7 mouse cellular contexts compared by ENCODE assay signal in genomic region chr4:115737551-115738041, GRCm38 (mm10). TPM values are rescaled to one million over a fixed set of nuclear protein-coding genes. Genes with fewer than 3 reads are reported as not detected.
DNase-seq lines count a peak whose midpoint lies in the region; ATAC-seq and TF ChIP-seq lines count a peak whose summit lies in the region.

Gene Efcab14 (plus strand): TSS chr4:115737744.

- peak within 1 kb of the TSS; percentile 65 for H3K4me2 ChIP-seq in intestine, postnatal 0 days (replicated peaks; ENCODE audit: low read depth)
- peak within 1 kb of the TSS; percentile 79 for H3K4me2 ChIP-seq in midbrain, embryonic 12.5 days (replicated peaks)

- TF ChIP-seq POLR2A in small intestine, adult 2 months (IDR thresholded peaks at IDR 0.05; ENCODE audit: low read depth, low read length): peak; percentile 83

- H3K9ac ChIP-seq in intestine, postnatal 0 days (ENCODE audit: low read depth, low read length): peak within 1 kb of the TSS; percentile 96
- peak within 1 kb of the TSS; percentile 88 for H3K9ac ChIP-seq in midbrain, embryonic 12.5 days (replicated peaks)

- peaks cover 27% of the 10 kb centered on the region for H3K36me3 ChIP-seq in embryonic facial prominence, embryonic 10.5 days (replicated peaks)
- peaks cover 17% of the 10 kb centered on the region; the same call in 1 of the 2 replicates for H3K36me3 ChIP-seq in intestine, postnatal 0 days (ENCODE audit: control insufficient read depth, insufficient read depth)
- peaks cover 21% of the 10 kb centered on the region for H3K36me3 ChIP-seq in midbrain, embryonic 12.5 days
- H3K36me3 ChIP-seq in small intestine, adult 2 months (ENCODE audit: control insufficient read depth, insufficient read depth, low read length): peaks cover 17% of the 10 kb centered on the region

- peak; percentile 98 for ATAC-seq in intestine, postnatal 0 days
- peak; percentile 100 for ATAC-seq in midbrain, embryonic 12.5 days (ENCODE audit: low FRiP score, low read depth)

- peak within 1 kb of the TSS; percentile 82 for H3K4me3 ChIP-seq in embryonic facial prominence, embryonic 10.5 days
- peak within 1 kb of the TSS; percentile 84 for H3K4me3 ChIP-seq in intestine, postnatal 0 days (ENCODE audit: low read depth, low read length)
- peak within 1 kb of the TSS; percentile 86 for H3K4me3 ChIP-seq in midbrain, embryonic 12.5 days
- H3K4me3 ChIP-seq in small intestine, adult 2 months (ENCODE audit: low read depth, low read length): peak within 1 kb of the TSS; percentile 99

- peak; percentile 99 for DNase-seq in adrenal gland, postnatal 10 days
- DNase-seq in embryonic facial prominence, embryonic 10.5 days (ENCODE audit: low spot score): peak; percentile 100
- DNase-seq in gonadal fat pad, adult 2 months (ENCODE audit: low read depth): peak; percentile 44
- peak; percentile 99 for DNase-seq in left cerebral cortex, postnatal 4 days

- peak within 1 kb of the TSS; percentile 91 for H3K27ac ChIP-seq in embryonic facial prominence, embryonic 10.5 days (replicated peaks)
- peak within 1 kb of the TSS; percentile 90 for H3K27ac ChIP-seq in intestine, postnatal 0 days (ENCODE audit: low read depth, low read length)
- peak within 1 kb of the TSS; percentile 84 for H3K27ac ChIP-seq in midbrain, embryonic 12.5 days (replicated peaks)
- H3K27ac ChIP-seq in small intestine, adult 2 months (ENCODE audit: insufficient read depth, low read depth, low read length): peak within 1 kb of the TSS; percentile 74

- peak; percentile 74 for TF ChIP-seq CTCF in intestine, postnatal 0 days (IDR thresholded peaks at IDR 0.05; ENCODE audit: low read depth)
- TF ChIP-seq CTCF in small intestine, adult 2 months (IDR thresholded peaks at IDR 0.05; ENCODE audit: extremely low read depth, insufficient read length, insufficient replicate concordance, low read depth, low read length): peak; percentile 27; the same call in 1 of the 2 replicates

- peaks cover 8% of the 10 kb centered on the region; the same call in 1 of the 2 replicates for H3K27me3 ChIP-seq in embryonic facial prominence, embryonic 10.5 days (replicated peaks; ENCODE audit: low read depth, poor library complexity, severe bottlenecking)
- no peaks in the 10 kb centered on the region for H3K27me3 ChIP-seq in intestine, postnatal 0 days (replicated peaks; ENCODE audit: control insufficient read depth, insufficient read depth, low read length)
- H3K27me3 ChIP-seq in midbrain, embryonic 12.5 days: peaks cover 6% of the 10 kb centered on the region
- no peaks in the 10 kb centered on the region for H3K27me3 ChIP-seq in small intestine, adult 2 months (ENCODE audit: control insufficient read depth, insufficient read depth, low read length)

- peaks cover 20% of the 10 kb centered on the region for H3K4me1 ChIP-seq in embryonic facial prominence, embryonic 10.5 days
- peaks cover 14% of the 10 kb centered on the region for H3K4me1 ChIP-seq in intestine, postnatal 0 days (replicated peaks; ENCODE audit: control insufficient read depth, insufficient read depth, low read length)
- peaks cover 19% of the 10 kb centered on the region for H3K4me1 ChIP-seq in midbrain, embryonic 12.5 days
- peaks cover 18% of the 10 kb centered on the region for H3K4me1 ChIP-seq in small intestine, adult 2 months (ENCODE audit: control insufficient read depth, insufficient read depth, insufficient read length, low read length)

- WGBS in embryonic facial prominence, embryonic 10.5 days: under 1% methylated on average over 45 of the region's 45 CpGs
- under 1% methylated on average over 45 of the region's 45 CpGs for WGBS in intestine, postnatal 0 days
- under 1% methylated on average over 45 of the region's 45 CpGs for WGBS in midbrain, embryonic 12.5 days
- WGBS in small intestine, adult 2 months: 1% methylated on average over 43 of the region's 45 CpGs

- intact Hi-C loops in left cerebral cortex, postnatal 4 days (cut with DNase I): no loop called here

- no peaks in the 10 kb centered on the region for H3K9me3 ChIP-seq in embryonic facial prominence, embryonic 10.5 days
- H3K9me3 ChIP-seq in intestine, postnatal 0 days (ENCODE audit: control insufficient read depth): no peaks in the 10 kb centered on the region
- no peaks in the 10 kb centered on the region for H3K9me3 ChIP-seq in midbrain, embryonic 12.5 days

RNA-seq across cellular contexts. Expression of gene Efcab14, which starts in this region (rescaled TPM):
- 10 to 100 TPM; 47.0 to 51.9 TPM for total RNA-seq in adrenal gland, postnatal 10 days (2021)
- polyA plus RNA-seq in embryonic facial prominence, embryonic 10.5 days (2016; fragmentation: Nextera tagmentation; extraction: Ambion mirVana): 33.5 and 34.2 TPM in 2 replicates
- 23.5 and 25.0 TPM in 2 replicates for polyA plus RNA-seq in gonadal fat pad, adult 2 months (2012; rRNA removed)
- polyA plus RNA-seq in intestine, postnatal 0 days (2015; fragmentation: Nextera tagmentation; extraction: Ambion mirVana): 33.3 and 35.0 TPM in 2 replicates
- 10 to 100 TPM; 20.7 to 22.7 TPM for total RNA-seq in left cerebral cortex, postnatal 4 days (2021)
- polyA plus RNA-seq in midbrain, embryonic 12.5 days (2016; fragmentation: Nextera tagmentation; extraction: Ambion mirVana): 30.1 and 30.6 TPM in 2 replicates
- 20.2 and 40.8 TPM in 2 replicates for polyA plus RNA-seq in small intestine, adult 2 months (2012; rRNA removed)

Comparison
In these comparisons a context has a peak if more than half of its experiments do, and no peak if none do; other contexts are left out.
1. Peak in every context shown above with its lines: DNase-seq, ATAC-seq, H3K4me3 ChIP-seq and H3K27ac ChIP-seq.
2. DNase-seq: peak in every context shown above with its lines; median percentile 100 in embryonic facial prominence, embryonic 10.5 days; 99 in adrenal gland, postnatal 10 days; 99 in left cerebral cortex, postnatal 4 days; 44 in gonadal fat pad, adult 2 months.